Mouse (Mus musculus): Measurements from ENCODE around the gene Shc4. TPM values are rescaled to one million over a fixed set of nuclear protein-coding genes. Genes with fewer than 3 reads are reported as not detected.

Shc4 gene
- total RNA-seq (2012; rRNA removed), result 0.79 and 1.1 TPM in 2 replicates

DNA sequence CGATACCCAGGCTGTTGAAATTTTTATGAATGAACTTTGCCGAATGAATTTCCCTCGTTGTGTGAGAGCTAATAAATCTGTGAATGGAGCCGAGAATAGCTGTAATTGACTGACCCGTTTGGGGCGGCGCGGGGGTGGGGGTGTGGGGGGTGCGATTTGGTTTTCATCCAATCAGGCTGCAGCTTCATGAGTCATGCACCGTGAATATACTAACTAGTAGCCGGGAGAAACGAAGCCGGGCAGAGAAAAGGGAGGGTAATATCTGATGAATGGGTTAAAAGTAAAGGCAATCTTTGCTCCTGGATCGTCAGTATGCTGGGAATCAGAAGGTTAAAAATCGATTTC lies at the start of gene Shc4:
TSS of gene Shc4 (minus strand) at position 63 of the 345 bp plus-strand sequence.
- no peak for TF ChIP-seq HCFC1 (IDR thresholded peaks at IDR 0.05; ENCODE audit: borderline replicate concordance, insufficient read depth, low read length)
- no peak for TF ChIP-seq CHD2 (IDR thresholded peaks at IDR 0.05; ENCODE audit: low read depth, low read length)
- TF ChIP-seq MAFK (IDR thresholded peaks at IDR 0.05; ENCODE audit: insufficient read depth, low read depth, low read length), result no peak
- no peak for TF ChIP-seq ZNF384 (IDR thresholded peaks at IDR 0.05; ENCODE audit: low read depth, low read length)
- no peak for TF ChIP-seq ZC3H11A (IDR thresholded peaks at IDR 0.05; ENCODE audit: borderline replicate concordance, low read depth, low read length)
- no peak for DNase-seq (ENCODE audit: low read depth, low spot score)
- in situ Hi-C loops (cut with MboI; ENCODE audit: low sequenced_read_pairs in 2 of 2, unreplicated experiment in 2 of 2), result no loop called here

DNA sequence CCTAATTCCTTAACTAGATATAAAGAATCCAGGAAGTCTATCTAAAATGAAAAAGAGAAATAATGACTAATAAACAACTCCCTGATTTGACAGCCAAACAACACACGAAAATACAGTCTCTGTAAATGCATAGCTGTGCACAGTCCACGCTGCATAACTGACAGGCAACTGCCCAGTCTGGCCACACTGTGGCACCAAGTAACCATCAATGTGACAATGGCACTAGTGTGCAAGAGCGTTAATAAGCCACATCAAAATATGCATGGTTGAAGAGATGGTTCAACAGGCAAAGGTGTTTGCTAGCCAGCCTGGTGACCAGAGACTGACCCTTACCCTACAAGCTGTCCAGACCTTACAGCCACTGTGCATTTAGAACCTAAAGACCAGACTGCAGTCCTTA lies 41.1 kb upstream of the Shc4 start:
- H3K4me3 ChIP-seq (ENCODE audit: insufficient read depth in 1 of 2, low read depth in 1 of 2, low read length in 2 of 2, poor library complexity in 1 of 2, severe bottlenecking in 1 of 2), result no peak overlapping the region
- in situ Hi-C loops (cut with MboI; ENCODE audit: low sequenced_read_pairs in 2 of 2, unreplicated experiment in 2 of 2), result no loop called here
- TF ChIP-seq ZC3H11A (IDR thresholded peaks at IDR 0.05; ENCODE audit: borderline replicate concordance, low read depth, low read length) (no peak), CHD2 (IDR thresholded peaks at IDR 0.05; ENCODE audit: low read depth, low read length) (no peak), HCFC1 (IDR thresholded peaks at IDR 0.05; ENCODE audit: borderline replicate concordance, insufficient read depth, low read length) (no peak), MAFK (IDR thresholded peaks at IDR 0.05; ENCODE audit: insufficient read depth, low read depth, low read length) (no peak), ZNF384 (IDR thresholded peaks at IDR 0.05; ENCODE audit: low read depth, low read length) (no peak)
- H3K9me3 ChIP-seq (ENCODE audit: control insufficient read depth, insufficient read depth, low read depth, low read length), result no peaks in the 10 kb centered on the region
- H3K36me3 ChIP-seq (ENCODE audit: control insufficient read depth, insufficient read depth, low read length, poor library complexity, severe bottlenecking), result peaks cover 8% of the 10 kb centered on the region
- no peak overlapping the region for H3K27ac ChIP-seq (ENCODE audit: insufficient read depth, low read depth, low read length, poor library complexity, severe bottlenecking)
- no peaks in the 10 kb centered on the region for H3K4me1 ChIP-seq (ENCODE audit: control insufficient read depth in 2 of 2, insufficient read depth in 2 of 2, low read length in 2 of 2, poor library complexity in 1 of 2)
- DNase-seq (ENCODE audit: low read depth, low spot score), result no peak
- H3K9ac ChIP-seq (ENCODE audit: insufficient read depth, low read depth, low read length, poor library complexity, severe bottlenecking), result no peak overlapping the region

More for the DNA sequence above, at the start of gene Shc4:
- no peak within 1 kb of the TSS for H3K27ac ChIP-seq (ENCODE audit: insufficient read depth, low read depth, low read length, poor library complexity, severe bottlenecking)
- no peaks in the 10 kb centered on the region for H3K9me3 ChIP-seq (ENCODE audit: control insufficient read depth, insufficient read depth, low read depth, low read length)
- H3K4me1 ChIP-seq (ENCODE audit: control insufficient read depth in 2 of 2, insufficient read depth in 2 of 2, low read length in 2 of 2, poor library complexity in 1 of 2), result peaks cover 0 to 11% of the 10 kb centered on the region in 2 experiments; a peak in 2 of 4 replicates
- no peak within 1 kb of the TSS for H3K9ac ChIP-seq (ENCODE audit: insufficient read depth, low read depth, low read length, poor library complexity, severe bottlenecking)
- H3K36me3 ChIP-seq (ENCODE audit: control insufficient read depth, insufficient read depth, low read length, poor library complexity, severe bottlenecking), result no peaks in the 10 kb centered on the region
- H3K4me3 ChIP-seq (ENCODE audit: insufficient read depth in 1 of 2, low read depth in 1 of 2, low read length in 2 of 2, poor library complexity in 1 of 2, severe bottlenecking in 1 of 2), result peak within 1 kb of the TSS; percentile 42 to 53

DNA sequence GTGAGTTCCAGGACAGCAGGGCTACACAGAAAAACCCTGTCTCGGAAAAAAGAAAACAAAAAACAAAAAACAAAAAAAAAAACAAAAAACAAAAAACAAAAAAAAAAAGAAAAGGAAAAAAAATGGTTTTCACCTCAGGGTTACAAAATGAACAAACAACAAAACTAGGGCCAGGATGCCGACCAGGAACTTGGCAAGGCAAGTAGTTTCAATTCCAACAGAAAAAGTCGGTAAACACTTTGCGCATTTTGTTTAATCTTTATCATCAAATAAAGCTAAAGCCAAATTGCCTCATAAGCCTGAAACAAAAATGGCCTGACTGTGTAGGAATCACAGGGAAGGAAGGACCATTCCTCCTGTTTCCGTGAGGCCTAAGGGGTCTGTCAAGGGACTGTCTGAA lies 40.6 kb upstream of the Shc4 start:
- no peaks in the 10 kb centered on the region for H3K4me1 ChIP-seq (ENCODE audit: control insufficient read depth in 2 of 2, insufficient read depth in 2 of 2, low read length in 2 of 2, poor library complexity in 1 of 2)
- H3K27ac ChIP-seq (ENCODE audit: insufficient read depth, low read depth, low read length, poor library complexity, severe bottlenecking), result no peak overlapping the region
- H3K9me3 ChIP-seq (ENCODE audit: control insufficient read depth, insufficient read depth, low read depth, low read length), result no peaks in the 10 kb centered on the region
- TF ChIP-seq HCFC1 (IDR thresholded peaks at IDR 0.05; ENCODE audit: borderline replicate concordance, insufficient read depth, low read length) (no peak), CHD2 (IDR thresholded peaks at IDR 0.05; ENCODE audit: low read depth, low read length) (no peak), ZC3H11A (IDR thresholded peaks at IDR 0.05; ENCODE audit: borderline replicate concordance, low read depth, low read length) (no peak), MAFK (IDR thresholded peaks at IDR 0.05; ENCODE audit: insufficient read depth, low read depth, low read length) (no peak), ZNF384 (IDR thresholded peaks at IDR 0.05; ENCODE audit: low read depth, low read length) (no peak)
- H3K9ac ChIP-seq (ENCODE audit: insufficient read depth, low read depth, low read length, poor library complexity, severe bottlenecking), result no peak overlapping the region
- no peak for DNase-seq (ENCODE audit: low read depth, low spot score)
- no peak overlapping the region for H3K4me3 ChIP-seq (ENCODE audit: insufficient read depth in 1 of 2, low read depth in 1 of 2, low read length in 2 of 2, poor library complexity in 1 of 2, severe bottlenecking in 1 of 2)
- H3K36me3 ChIP-seq (ENCODE audit: control insufficient read depth, insufficient read depth, low read length, poor library complexity, severe bottlenecking), result peaks cover 8% of the 10 kb centered on the region
- in situ Hi-C loops (cut with MboI; ENCODE audit: low sequenced_read_pairs in 2 of 2, unreplicated experiment in 2 of 2), result no loop called here

DNA sequence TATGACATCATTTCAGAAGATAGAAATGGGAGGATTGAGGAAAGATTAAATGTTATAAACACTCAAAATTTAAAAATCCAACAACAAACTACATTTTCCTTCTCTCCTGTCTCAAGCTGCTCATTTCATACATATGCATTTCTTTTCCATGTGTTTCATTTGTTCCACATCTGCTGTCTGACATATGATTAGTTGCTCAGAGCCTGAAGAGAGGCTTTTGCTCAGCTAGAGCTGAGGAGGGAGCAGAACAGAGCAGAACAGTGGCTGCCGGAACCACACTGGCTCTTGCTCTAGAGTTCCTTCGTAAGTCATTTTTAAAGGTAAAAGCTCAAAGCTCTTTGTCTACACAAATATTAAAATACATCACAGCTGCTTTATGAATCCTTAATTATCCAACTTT lies 25.4 kb upstream of the Shc4 start:
- TF ChIP-seq ZC3H11A (IDR thresholded peaks at IDR 0.05; ENCODE audit: borderline replicate concordance, low read depth, low read length), result no peak
- TF ChIP-seq CHD2 (IDR thresholded peaks at IDR 0.05; ENCODE audit: low read depth, low read length), result no peak
- TF ChIP-seq ZNF384 (IDR thresholded peaks at IDR 0.05; ENCODE audit: low read depth, low read length), result no peak
- no peak for TF ChIP-seq HCFC1 (IDR thresholded peaks at IDR 0.05; ENCODE audit: borderline replicate concordance, insufficient read depth, low read length)
- no peak for TF ChIP-seq MAFK (IDR thresholded peaks at IDR 0.05; ENCODE audit: insufficient read depth, low read depth, low read length)
- peaks cover 13% of the 10 kb centered on the region for H3K36me3 ChIP-seq (ENCODE audit: control insufficient read depth, insufficient read depth, low read length, poor library complexity, severe bottlenecking)
- in situ Hi-C loops (cut with MboI; ENCODE audit: low sequenced_read_pairs in 2 of 2, unreplicated experiment in 2 of 2), result no loop called here

DNA sequence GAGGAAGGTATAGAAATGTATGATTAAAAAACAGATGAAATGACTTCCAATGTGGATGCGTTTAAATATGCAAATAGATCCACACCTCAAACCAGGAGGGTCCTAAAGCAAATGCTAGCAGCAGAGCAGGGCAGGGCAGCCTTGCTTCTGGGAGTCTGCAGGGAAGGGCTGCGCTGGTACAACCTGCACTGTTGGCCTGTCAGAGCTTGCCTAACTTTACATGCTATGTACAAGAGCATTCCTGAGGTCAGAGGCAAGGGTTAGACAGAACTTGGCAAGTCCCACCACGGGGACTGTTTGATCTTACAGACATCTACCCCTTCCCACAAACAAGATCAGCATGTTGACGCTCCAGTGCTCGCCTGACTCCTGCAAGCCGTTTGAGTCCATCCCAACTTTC lies 15.4 kb upstream of the Shc4 start:
- no peak overlapping the region for H3K27ac ChIP-seq (ENCODE audit: insufficient read depth, low read depth, low read length, poor library complexity, severe bottlenecking)
- DNase-seq (ENCODE audit: low read depth, low spot score), result no peak
- H3K9me3 ChIP-seq (ENCODE audit: control insufficient read depth, insufficient read depth, low read depth, low read length), result no peaks in the 10 kb centered on the region
- H3K4me3 ChIP-seq (ENCODE audit: insufficient read depth in 1 of 2, low read depth in 1 of 2, low read length in 2 of 2, poor library complexity in 1 of 2, severe bottlenecking in 1 of 2), result no peak overlapping the region
- TF ChIP-seq MAFK (IDR thresholded peaks at IDR 0.05; ENCODE audit: insufficient read depth, low read depth, low read length), result no peak
- TF ChIP-seq HCFC1 (IDR thresholded peaks at IDR 0.05; ENCODE audit: borderline replicate concordance, insufficient read depth, low read length), result no peak
- TF ChIP-seq ZNF384 (IDR thresholded peaks at IDR 0.05; ENCODE audit: low read depth, low read length), result no peak
- TF ChIP-seq ZC3H11A (IDR thresholded peaks at IDR 0.05; ENCODE audit: borderline replicate concordance, low read depth, low read length), result no peak
- TF ChIP-seq CHD2 (IDR thresholded peaks at IDR 0.05; ENCODE audit: low read depth, low read length), result no peak
- H3K4me1 ChIP-seq (ENCODE audit: control insufficient read depth in 2 of 2, insufficient read depth in 2 of 2, low read length in 2 of 2, poor library complexity in 1 of 2), result no peaks in the 10 kb centered on the region
- in situ Hi-C loops (cut with MboI; ENCODE audit: low sequenced_read_pairs in 2 of 2, unreplicated experiment in 2 of 2), result no loop called here
- H3K9ac ChIP-seq (ENCODE audit: insufficient read depth, low read depth, low read length, poor library complexity, severe bottlenecking), result no peak overlapping the region
- H3K36me3 ChIP-seq (ENCODE audit: control insufficient read depth, insufficient read depth, low read length, poor library complexity, severe bottlenecking), result peaks cover 11% of the 10 kb centered on the region

More for the DNA sequence above, 25.4 kb upstream of the Shc4 start:
- Histone ChIP-seq H3K27ac (ENCODE audit: insufficient read depth, low read depth, low read length, poor library complexity, severe bottlenecking) (no peak overlapping the region), H3K9me3 (ENCODE audit: control insufficient read depth, insufficient read depth, low read depth, low read length) (no peaks in the 10 kb centered on the region), H3K4me1 (ENCODE audit: control insufficient read depth in 2 of 2, insufficient read depth in 2 of 2, low read length in 2 of 2, poor library complexity in 1 of 2) (no peaks in the 10 kb centered on the region), H3K9ac (ENCODE audit: insufficient read depth, low read depth, low read length, poor library complexity, severe bottlenecking) (no peak overlapping the region), H3K4me3 (ENCODE audit: insufficient read depth in 1 of 2, low read depth in 1 of 2, low read length in 2 of 2, poor library complexity in 1 of 2, severe bottlenecking in 1 of 2) (no peak overlapping the region)
- DNase-seq (ENCODE audit: low read depth, low spot score), result no peak

All from ES-E14 (cell line).